8 mouse cellular contexts compared by ENCODE assay signal in genomic region chr12:51708941-51709686, GRCm38 (mm10). TPM values are rescaled to one million over a fixed set of nuclear protein-coding genes. Genes with fewer than 3 reads are reported as not detected.
DNase-seq lines count a peak whose midpoint lies in the region; ATAC-seq and TF ChIP-seq lines count a peak whose summit lies in the region.

No protein-coding gene starts in this region.

- intact Hi-C loops in left cerebral cortex, postnatal 14 days (cut with DNase I), result no loop called here

- no peak for DNase-seq in cerebellum, adult 2 months
- no peak for DNase-seq in cerebellum, postnatal 14 days
- DNase-seq in left cerebral cortex, postnatal 14 days (ENCODE audit: low spot score in 2 of 2), result peak; percentile 74 to 77
- peak; percentile 26 for DNase-seq in testis, postnatal 14 days (ENCODE audit: low spot score)
- DNase-seq in cerebellum, adult 11-12 months, result no peak
- no peak for DNase-seq in T-cell, adult 2 months (ENCODE audit: low spot score)

- H3K27me3 ChIP-seq in cerebellum, adult 2 months (ENCODE audit: control insufficient read depth, insufficient read depth, low read length), result no peaks in the 10 kb centered on the region
- no peaks in the 10 kb centered on the region for H3K27me3 ChIP-seq in ES-Bruce4 (ENCODE audit: control insufficient read depth, insufficient read depth, low read length, poor library complexity, severe bottlenecking)
- no peaks in the 10 kb centered on the region for H3K27me3 ChIP-seq in heart, embryonic 15.5 days

- peak overlapping the region; percentile 21; the same call in 1 of the 2 replicates for H3K9ac ChIP-seq in ES-Bruce4 (ENCODE audit: low read depth, poor library complexity, severe bottlenecking)
- H3K9ac ChIP-seq in heart, embryonic 15.5 days, result no peak overlapping the region

- H3K9me3 ChIP-seq in ES-Bruce4 (replicated peaks; ENCODE audit: control insufficient read depth, insufficient read depth, low read length, poor library complexity, severe bottlenecking), result no peaks in the 10 kb centered on the region
- H3K9me3 ChIP-seq in heart, embryonic 15.5 days (replicated peaks), result no peaks in the 10 kb centered on the region

- no peak for TF ChIP-seq POLR2A in cerebellum, adult 2 months (IDR thresholded peaks at IDR 0.05; ENCODE audit: borderline replicate concordance, insufficient read depth, low read length)
- TF ChIP-seq POLR2A in ES-Bruce4 (IDR thresholded peaks at IDR 0.05; ENCODE audit: insufficient read depth, low read length), result no peak

- WGBS in cerebellum, adult 2 months, result 64% methylated on average over 14 of the region's 14 CpGs
- WGBS in heart, embryonic 15.5 days, result 49% methylated on average over 14 of the region's 14 CpGs

- H3K4me2 ChIP-seq in heart, embryonic 15.5 days, result 0 out of 2 replicates have a peak overlapping the region, but pooled peaks have one; percentile 13

- ATAC-seq in heart, embryonic 15.5 days (replicated peaks; ENCODE audit: insufficient number of reproducible peaks, insufficient read depth, low FRiP score, low read depth), result 0 out of 2 replicates have a peak, but pooled peaks have one; percentile 25

- TF ChIP-seq EP300 in ES-Bruce4 (IDR thresholded peaks at IDR 0.05; ENCODE audit: insufficient read depth, low read depth, low read length), result no peak

- H3K36me3 ChIP-seq in ES-Bruce4 (ENCODE audit: control insufficient read depth, insufficient read depth, low read length, poor library complexity, severe bottlenecking), result no peaks in the 10 kb centered on the region
- H3K36me3 ChIP-seq in heart, embryonic 15.5 days, result no peaks in the 10 kb centered on the region

- no peak for TF ChIP-seq CTCF in cerebellum, adult 2 months (IDR thresholded peaks at IDR 0.05; ENCODE audit: borderline replicate concordance, insufficient read depth, low read depth, low read length)
- TF ChIP-seq CTCF in ES-Bruce4 (IDR thresholded peaks at IDR 0.05; ENCODE audit: low read depth, low read length), result no peak

- H3K4me1 ChIP-seq in cerebellum, adult 2 months (ENCODE audit: control insufficient read depth, insufficient read depth, low read length), result peaks cover 13% of the 10 kb centered on the region
- peaks cover 10% of the 10 kb centered on the region for H3K4me1 ChIP-seq in ES-Bruce4 (ENCODE audit: control insufficient read depth, insufficient read depth, low read length)
- peaks cover 16% of the 10 kb centered on the region for H3K4me1 ChIP-seq in heart, embryonic 15.5 days (replicated peaks)

- H3K4me3 ChIP-seq in cerebellum, adult 2 months (replicated peaks; ENCODE audit: insufficient read depth, low read depth, low read length), result no peak overlapping the region
- peak overlapping the region; percentile 17; the same call in 1 of the 2 replicates for H3K4me3 ChIP-seq in ES-Bruce4 (ENCODE audit: low read depth, low read length)
- H3K4me3 ChIP-seq in heart, embryonic 15.5 days, result no peak overlapping the region

- 0 out of 2 replicates have a peak overlapping the region, but pooled peaks have one; percentile 49 for H3K27ac ChIP-seq in cerebellum, adult 2 months (ENCODE audit: insufficient read depth, low read length)
- H3K27ac ChIP-seq in ES-Bruce4 (ENCODE audit: insufficient read depth, low read length), result peak overlapping the region; percentile 53
- peak overlapping the region; percentile 64 for H3K27ac ChIP-seq in heart, embryonic 15.5 days

RNA-seq across cellular contexts. Expression of gene Strn3, which starts 17.4 kb away (rescaled TPM):
- 77.4 and 83.8 TPM in 2 replicates for polyA plus RNA-seq in cerebellum, adult 2 months (2012; rRNA removed)
- 106 and 109 TPM in 2 replicates for polyA plus RNA-seq in ES-Bruce4 (2011; ENCODE audit: insufficient read depth, insufficient read length, low read depth, missing spikeins)
- 34.9 and 38.4 TPM in 2 replicates for polyA plus RNA-seq in heart, embryonic 15.5 days (2015; fragmentation: Nextera tagmentation; extraction: Ambion mirVana)
- total RNA-seq in left cerebral cortex, postnatal 14 days (2021), result 10 to 100 TPM; 75.9 to 77.6 TPM

RNA-seq across cellular contexts. Expression of gene Ap4s1, which starts 18.3 kb away (rescaled TPM):
- polyA plus RNA-seq in cerebellum, adult 2 months (2012; rRNA removed), result 61.6 and 63.7 TPM in 2 replicates
- 10.2 and 11.3 TPM in 2 replicates for polyA plus RNA-seq in ES-Bruce4 (2011; ENCODE audit: insufficient read depth, insufficient read length, low read depth, missing spikeins)
- 32.7 and 37.5 TPM in 2 replicates for polyA plus RNA-seq in heart, embryonic 15.5 days (2015; fragmentation: Nextera tagmentation; extraction: Ambion mirVana)
- 10 to 100 TPM; 43.8 to 45.8 TPM for total RNA-seq in left cerebral cortex, postnatal 14 days (2021)

Comparison
In these comparisons a context has a peak if more than half of its experiments do, and no peak if none do; other contexts are left out.
1. DNase-seq: peak in left cerebral cortex, postnatal 14 days (2 of 2) and testis, postnatal 14 days (single experiment); none in cerebellum, adult 2 months (0 of 2), cerebellum, postnatal 14 days (0 of 2), cerebellum, adult 11-12 months (single experiment) and T-cell, adult 2 months (single experiment).
2. Peak in every context shown above with its lines, with median percentiles within 50 percentile points of each other: H3K27ac ChIP-seq.